Mouse (Mus musculus) limb, embryonic 11.5 days (tissue): ENCODE measurements at regions not wholly inside any gene's neighbourhood (a gene's known extent, or its start where the extent isn't known, plus 50 kb on each side); places are given as distances from the start of the nearest gene placed in this dataset.

Experiments
- ATAC-seq: fragments of 200-750 bp; cut with Nextera tagmentation; 2 replicates; pipeline ENCODE4 v1.8.0; 2017; ENCODE audit warnings: low read depth; ENCODE audit not compliant: insufficient number of reproducible peaks, low FRiP score, low TSS enrichment
- DNase-seq: peaks from one replicate; pipeline ENCODE4 v3.0.0-alpha.2; 2015; ENCODE audit warnings: low spot score
- H3K27ac ChIP-seq: fragments of 300-500 bp; sonication (generic); replicated peaks from 2 replicates; pipeline ENCODE4 v1.5.1; 2014; ENCODE audit warnings: low read depth, mild to moderate bottlenecking, low read length
- H3K27me3 ChIP-seq: fragments of 300-500 bp; sonication (generic); 2 replicates; pipeline ENCODE4 v1.6.1; 2014; ENCODE audit warnings: mild to moderate bottlenecking, low read length, mixed read lengths; ENCODE audit not compliant: control insufficient read depth, insufficient read depth
- H3K36me3 ChIP-seq: fragments of 300-500 bp; sonication (generic); 2 replicates; pipeline ENCODE4 v1.6.1; 2014; ENCODE audit warnings: mild to moderate bottlenecking, low read length, moderate library complexity, mixed read lengths; ENCODE audit not compliant: control insufficient read depth, insufficient read depth
- H3K4me1 ChIP-seq: fragments of 300-500 bp; sonication (generic); 2 replicates; pipeline ENCODE4 v1.6.1; 2014; ENCODE audit warnings: low read length, mixed read lengths; ENCODE audit not compliant: control insufficient read depth, insufficient read depth
- H3K4me2 ChIP-seq: fragments of 300-500 bp; sonication (generic); 2 replicates; pipeline ENCODE4 v1.6.1; 2014; ENCODE audit warnings: low read depth, mild to moderate bottlenecking, moderate library complexity; ENCODE audit not compliant: severe bottlenecking
- H3K4me3 ChIP-seq: fragments of 300-500 bp; sonication (generic); 2 replicates; pipeline ENCODE4 v1.5.1; 2014; ENCODE audit warnings: low read depth, low read length
- H3K9ac ChIP-seq: fragments of 300-500 bp; sonication (generic); 2 replicates; pipeline ENCODE4 v1.6.1; 2014; ENCODE audit warnings: mild to moderate bottlenecking, low read length
- H3K9me3 ChIP-seq: fragments of 300-500 bp; sonication (generic); 2 replicates; pipeline ENCODE4 v1.6.1; 2016; ENCODE audit warnings: low read length; ENCODE audit not compliant: control insufficient read depth
- WGBS: fragments of 180-500 bp; shearing (Covaris S2); extraction: QIAGEN DNeasy Blood & Tissue Kit; methylation state at CpG from one replicate; pipeline ENCODE4 v1.1.7; 2014; 5-methylcytosine and 5-hydroxymethylcytosine counted together

DNA sequence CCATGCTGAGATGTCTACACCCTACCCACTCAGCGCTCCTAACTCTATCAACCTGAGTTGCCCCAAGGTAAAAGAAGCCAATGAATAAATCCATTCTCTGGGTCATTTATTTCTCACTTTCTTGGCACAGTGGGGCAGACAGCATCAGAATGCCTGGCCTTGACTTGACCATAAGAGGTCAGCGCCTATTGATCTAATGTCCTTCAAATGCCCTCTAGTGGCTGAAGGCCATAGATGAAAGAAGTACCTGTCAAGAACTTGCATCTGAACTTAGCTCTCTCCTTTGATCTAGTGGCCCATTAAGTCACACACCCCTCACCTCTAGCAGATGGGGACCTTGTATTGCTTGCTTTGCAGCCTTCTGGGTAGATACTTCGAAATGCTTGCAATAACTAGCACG lies 159.5 kb upstream of the Smarca2 start:
- no peak overlapping the region for H3K9ac ChIP-seq
- no peak overlapping the region for H3K4me3 ChIP-seq
- H3K9me3 ChIP-seq, result no peaks in the 10 kb centered on the region
- H3K4me1 ChIP-seq, result no peaks in the 10 kb centered on the region
- H3K4me2 ChIP-seq, result no peak overlapping the region
- no peaks in the 10 kb centered on the region for H3K27me3 ChIP-seq
- no peaks in the 10 kb centered on the region for H3K36me3 ChIP-seq
- DNase-seq (no peak), ATAC-seq (no peak)
- WGBS, result 87% methylated on average over 4 of the region's 4 CpGs
- no peak overlapping the region for H3K27ac ChIP-seq

DNA sequence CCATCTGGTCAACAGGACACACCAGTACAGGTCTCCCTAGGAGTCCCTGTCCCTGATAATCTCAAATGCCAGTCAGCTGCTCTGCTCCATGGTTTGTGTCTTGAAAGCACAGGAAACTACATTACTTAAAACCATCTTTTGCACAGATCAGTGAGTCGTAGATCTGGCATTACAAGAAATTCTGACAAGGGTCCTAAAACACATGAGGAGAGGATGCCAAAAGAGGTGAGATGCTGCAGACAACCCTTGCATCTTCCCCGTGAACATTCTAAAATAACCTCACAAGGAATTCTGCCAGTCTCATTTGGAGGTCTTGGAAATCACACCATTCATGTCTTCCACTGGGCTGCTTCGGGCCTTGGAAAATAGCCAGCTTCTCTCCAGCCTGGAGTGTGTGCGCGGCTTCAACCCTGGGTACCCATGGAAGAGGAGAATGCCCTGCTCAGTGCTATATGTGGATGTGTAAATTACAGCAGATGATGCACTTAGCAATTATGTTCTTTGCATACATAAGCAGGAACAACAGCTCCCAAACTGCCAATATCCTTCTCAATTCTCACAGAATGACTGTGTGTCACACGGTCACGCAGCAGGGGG lies 157.3 kb upstream of the Smarca2 start:
- Histone ChIP-seq H3K4me3 (no peak overlapping the region), H3K9me3 (no peaks in the 10 kb centered on the region), H3K27me3 (no peaks in the 10 kb centered on the region), H3K27ac (no peak overlapping the region), H3K9ac (no peak overlapping the region), H3K36me3 (no peaks in the 10 kb centered on the region), H3K4me2 (no peak overlapping the region), H3K4me1 (no peaks in the 10 kb centered on the region)
- 92% methylated on average over 7 of the region's 7 CpGs for WGBS
- ATAC-seq, result no peak
- no peak for DNase-seq

DNA sequence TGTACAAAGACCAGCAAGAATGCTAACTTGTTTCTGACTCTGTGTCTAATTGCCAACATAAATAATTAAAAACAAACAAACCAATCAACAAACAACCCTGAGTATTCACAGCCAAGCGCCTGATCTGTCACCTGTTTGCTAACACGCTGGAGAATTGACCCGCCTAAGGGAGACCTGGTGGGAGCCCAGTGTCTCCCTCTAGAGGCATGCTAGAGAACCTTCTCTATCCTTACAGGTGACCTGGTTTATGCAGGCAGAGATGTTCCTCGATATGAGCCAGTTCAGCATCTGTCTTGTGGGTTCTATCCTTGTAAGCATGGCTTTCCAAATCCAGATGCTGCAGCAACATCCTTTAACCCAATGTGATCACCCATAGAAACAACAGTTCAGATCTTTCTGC lies 143.1 kb upstream of the Smarca2 start:
- no peaks in the 10 kb centered on the region for H3K9me3 ChIP-seq
- no peak for DNase-seq
- no peaks in the 10 kb centered on the region for H3K36me3 ChIP-seq
- no peak for ATAC-seq
- H3K27ac ChIP-seq, result no peak overlapping the region
- H3K4me2 ChIP-seq, result no peak overlapping the region
- 47% methylated on average over 4 of the region's 4 CpGs for WGBS
- H3K27me3 ChIP-seq, result no peaks in the 10 kb centered on the region
- no peak overlapping the region for H3K4me3 ChIP-seq
- no peaks in the 10 kb centered on the region for H3K4me1 ChIP-seq
- H3K9ac ChIP-seq, result no peak overlapping the region

DNA sequence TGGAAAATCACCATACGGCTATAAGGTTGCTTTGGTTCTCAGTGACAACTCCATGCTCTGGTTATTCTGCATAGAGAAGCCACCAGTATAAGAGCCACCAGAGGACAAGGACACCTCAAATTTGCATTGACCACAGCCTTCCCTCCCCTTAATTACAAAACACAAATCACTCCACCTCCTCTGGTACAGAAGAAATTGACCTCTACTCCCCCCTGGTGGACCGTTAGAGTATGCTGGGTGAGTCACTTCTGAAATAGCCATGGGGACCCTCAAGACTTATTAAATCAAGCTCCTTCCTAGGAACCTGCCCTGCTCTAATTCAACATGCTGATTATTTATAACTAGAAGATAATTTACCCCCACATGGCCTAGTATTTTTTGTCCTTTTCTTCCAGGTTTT lies 139.6 kb upstream of the Smarca2 start:
- no peak overlapping the region for H3K9ac ChIP-seq
- H3K27me3 ChIP-seq, result no peaks in the 10 kb centered on the region
- WGBS, result 40% methylated on average over 2 of the region's 2 CpGs
- no peaks in the 10 kb centered on the region for H3K4me1 ChIP-seq
- no peak overlapping the region for H3K27ac ChIP-seq
- peak; percentile 36 for DNase-seq
- H3K9me3 ChIP-seq, result no peaks in the 10 kb centered on the region
- no peaks in the 10 kb centered on the region for H3K36me3 ChIP-seq
- ATAC-seq, result no peak
- H3K4me3 ChIP-seq, result no peak overlapping the region
- H3K4me2 ChIP-seq, result no peak overlapping the region

DNA sequence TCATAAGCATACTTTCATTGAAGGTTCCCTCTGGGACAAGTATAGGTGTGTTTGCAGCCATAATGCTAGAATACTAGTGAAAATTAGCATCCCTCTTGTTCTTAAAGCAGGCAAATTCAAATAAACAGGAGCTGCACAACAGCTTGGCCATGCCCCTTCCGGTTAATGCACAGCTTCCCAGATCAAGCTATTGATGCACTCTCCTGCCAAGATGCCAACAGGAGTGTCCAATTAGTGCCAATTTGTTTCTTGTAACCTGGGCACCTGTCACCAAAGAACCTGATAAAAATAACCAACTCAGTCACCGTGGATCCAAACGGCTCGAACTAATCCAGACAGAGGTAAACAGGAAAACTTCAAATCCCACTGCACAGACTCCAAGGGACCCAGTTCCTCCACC lies 138.6 kb upstream of the Smarca2 start:
- Histone ChIP-seq H3K27ac (no peak overlapping the region), H3K4me3 (no peak overlapping the region), H3K36me3 (no peaks in the 10 kb centered on the region), H3K4me1 (no peaks in the 10 kb centered on the region), H3K27me3 (no peaks in the 10 kb centered on the region), H3K9ac (no peak overlapping the region), H3K9me3 (no peaks in the 10 kb centered on the region), H3K4me2 (no peak overlapping the region)
- ATAC-seq (no peak), DNase-seq (no peak)
- WGBS, result 84% methylated on average over 4 of the region's 4 CpGs

DNA sequence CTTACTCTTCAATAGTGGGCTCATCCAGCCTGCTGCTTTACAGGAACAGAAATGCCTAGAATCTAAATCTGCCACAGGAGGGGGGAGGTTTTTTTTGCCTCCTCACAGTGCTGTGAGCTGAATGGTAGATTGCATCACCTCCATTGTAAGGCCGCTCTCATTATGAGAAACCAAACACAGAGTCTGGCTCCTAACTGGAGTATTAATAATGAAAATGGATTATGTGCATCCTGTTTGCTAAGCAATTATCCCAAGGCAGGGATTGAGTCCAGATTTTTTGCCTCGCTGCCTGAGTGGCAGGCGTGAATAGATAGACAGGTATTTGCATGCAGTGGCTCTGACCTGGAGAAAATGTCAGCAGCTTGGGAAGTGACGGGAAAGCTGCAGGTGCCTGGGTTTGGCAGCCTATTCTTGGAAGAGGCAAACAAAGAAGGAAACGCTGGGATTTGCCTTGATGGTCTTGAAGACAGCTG lies 137.6 kb upstream of the Smarca2 start:
- Histone ChIP-seq H3K36me3 (no peaks in the 10 kb centered on the region), H3K27me3 (no peaks in the 10 kb centered on the region), H3K4me1 (no peaks in the 10 kb centered on the region), H3K4me3 (no peak overlapping the region), H3K27ac (no peak overlapping the region), H3K9me3 (no peaks in the 10 kb centered on the region), H3K4me2 (no peak overlapping the region), H3K9ac (no peak overlapping the region)
- WGBS, result 57% methylated on average over 5 of the region's 5 CpGs
- DNase-seq (no peak), ATAC-seq (no peak)

DNA sequence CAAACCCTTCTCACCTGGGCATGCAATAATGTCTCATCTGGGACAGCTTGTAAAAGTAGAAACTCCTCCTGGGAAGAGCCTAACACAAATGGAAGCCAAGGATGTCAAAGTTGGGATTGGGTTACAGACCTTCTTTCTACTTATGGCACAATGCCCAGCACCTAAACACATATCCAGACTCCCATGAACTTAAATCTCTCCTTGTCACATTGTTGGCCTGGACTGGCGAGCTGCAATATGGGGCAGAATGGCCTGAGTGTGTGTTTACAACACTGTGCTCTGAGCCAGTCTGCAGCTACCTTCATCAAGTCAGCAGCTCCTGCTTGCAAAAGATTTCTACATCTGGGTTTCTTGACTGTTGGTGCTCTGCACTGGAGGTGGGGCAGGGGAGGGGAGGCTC lies 132.2 kb upstream of the Smarca2 start:
- ATAC-seq, result no peak
- Histone ChIP-seq H3K4me3 (no peak overlapping the region), H3K4me1 (0 out of 2 replicates have a peak, but pooled peaks cover 3% of the 10 kb centered on the region), H3K27me3 (no peaks in the 10 kb centered on the region), H3K4me2 (no peak overlapping the region), H3K9ac (no peak overlapping the region), H3K36me3 (no peaks in the 10 kb centered on the region), H3K27ac (no peak overlapping the region), H3K9me3 (no peaks in the 10 kb centered on the region)
- WGBS, result 72% methylated on average over 1 of the region's 1 CpGs
- DNase-seq, result no peak

DNA sequence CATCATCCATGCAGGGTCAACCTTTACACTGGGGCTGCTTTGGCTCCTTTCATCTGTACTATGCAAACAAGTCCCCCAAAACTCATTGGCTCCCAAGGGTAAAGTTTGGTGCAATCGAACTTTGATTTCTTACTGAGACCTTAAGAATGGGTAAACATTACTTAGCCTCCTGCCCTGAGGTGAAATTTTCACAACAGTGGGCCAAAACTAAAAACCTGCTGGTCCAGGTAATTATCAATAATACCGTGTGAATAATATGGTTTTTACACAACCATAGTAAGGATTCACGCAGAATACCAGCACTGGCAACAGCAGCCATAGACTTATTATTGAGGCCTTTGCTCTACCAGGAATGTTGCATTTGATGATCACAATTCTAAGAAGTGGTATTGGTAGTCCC lies 131.6 kb upstream of the Smarca2 start:
- Histone ChIP-seq H3K27me3 (no peaks in the 10 kb centered on the region), H3K9ac (no peak overlapping the region), H3K36me3 (no peaks in the 10 kb centered on the region), H3K4me1 (0 out of 2 replicates have a peak, but pooled peaks cover 3% of the 10 kb centered on the region), H3K27ac (no peak overlapping the region), H3K4me2 (no peak overlapping the region), H3K9me3 (no peaks in the 10 kb centered on the region), H3K4me3 (no peak overlapping the region)
- DNase-seq (no peak), ATAC-seq (no peak)
- 83% methylated on average over 3 of the region's 3 CpGs for WGBS

DNA sequence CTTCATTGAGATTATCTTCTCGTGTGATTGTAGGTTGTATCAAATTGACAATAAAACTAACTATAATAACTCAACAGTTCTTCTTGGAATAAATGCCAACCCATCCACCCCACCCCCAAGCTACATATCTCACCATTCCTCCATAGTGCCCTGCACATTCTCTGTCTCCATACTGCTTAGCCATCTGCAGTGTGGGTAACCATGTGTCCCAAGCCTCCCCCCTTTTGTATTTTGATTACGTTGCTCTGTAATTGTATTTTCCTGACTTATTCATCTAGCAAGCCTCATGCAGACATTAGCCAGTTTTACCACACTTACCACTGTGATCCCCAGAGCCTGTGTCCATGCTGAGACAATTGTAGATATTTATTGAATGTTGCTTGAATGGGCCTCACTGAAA lies 129.7 kb upstream of the Smarca2 start:
- no peak overlapping the region for H3K9ac ChIP-seq
- WGBS, result 84% methylated on average over 2 of the region's 2 CpGs
- ATAC-seq (no peak), DNase-seq (no peak)
- no peak overlapping the region for H3K4me2 ChIP-seq
- H3K4me1 ChIP-seq, result 0 out of 2 replicates have a peak, but pooled peaks cover 3% of the 10 kb centered on the region
- no peaks in the 10 kb centered on the region for H3K9me3 ChIP-seq
- no peaks in the 10 kb centered on the region for H3K27me3 ChIP-seq
- no peak overlapping the region for H3K27ac ChIP-seq
- H3K4me3 ChIP-seq, result no peak overlapping the region
- no peaks in the 10 kb centered on the region for H3K36me3 ChIP-seq
